Mouse (Mus musculus) C2C12 (cell line): ENCODE measurements around the gene Ptpra.

ENCODE experiments used
- CTCF ChIP-seq: IDR thresholded peaks from one replicate; pipeline ENCODE4 v1.5.1; 2011; ENCODE audit not compliant: control insufficient read depth, insufficient read depth, insufficient read length
- MAX ChIP-seq: IDR thresholded peaks from one replicate; pipeline ENCODE4 v1.6.1; 2011; ENCODE audit warnings: mild to moderate bottlenecking, control low read depth
- MYOD1 ChIP-seq: IDR thresholded peaks from one replicate; pipeline ENCODE4 v1.6.1; 2011; ENCODE audit warnings: low read depth; ENCODE audit not compliant: control insufficient read depth, insufficient read length
- MYOG ChIP-seq: IDR thresholded peaks from one replicate; pipeline ENCODE4 v1.6.1; 2011; ENCODE audit not compliant: control insufficient read depth, insufficient read length; ENCODE audit errors: extremely low read depth

DNA sequence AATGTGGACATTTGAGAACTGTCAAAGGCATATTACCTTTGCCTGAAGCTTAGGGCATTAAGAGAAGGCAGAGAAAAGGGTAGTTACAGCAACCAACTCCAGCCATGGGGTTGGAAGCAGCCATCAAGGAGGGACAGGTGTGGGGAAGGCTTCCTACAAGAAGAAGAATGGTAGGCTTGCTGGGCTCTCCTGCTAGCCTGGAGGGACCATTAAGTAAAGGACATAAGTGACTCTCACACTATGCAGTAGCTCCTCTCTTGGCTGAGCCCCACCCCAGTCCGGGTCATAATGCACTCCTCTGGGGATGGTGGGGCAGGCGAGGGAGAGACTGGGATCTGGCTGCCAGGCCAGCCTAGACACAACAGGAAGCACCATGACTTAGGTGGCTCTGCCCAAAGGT lies 43.9 kb upstream of the Ptpra start, which contains the start of gene Tmem239:
- no peak for TF ChIP-seq CTCF
- no peak for TF ChIP-seq MAX
- no peak for TF ChIP-seq MYOG
- TF ChIP-seq MYOD1, result no peak
